Mouse (Mus musculus): Measurements from ENCODE around the gene E330034G19Rik. TPM values are rescaled to one million over a fixed set of nuclear protein-coding genes. Genes with fewer than 3 reads are reported as not detected.
"Not testable (repeated sequence)": the region's sequence is repeated elsewhere in the genome, so short reads cannot be mapped to it uniquely, and the experiment has no call there.

Gene E330034G19Rik
- total RNA-seq (2022) = not detected

- DNase-seq (ENCODE audit: low spot score in 2 of 2) = no peak
These were observed at the start of gene E330034G19Rik for GRCm38 (mm10) chr14:24292914-24293313. E330034G19Rik (plus strand) TSS chr14:24293214.

GRCm38 (mm10) chr14:24244330-24245176 lies 48.5 kb upstream of the E330034G19Rik start:
- DNase-seq (ENCODE audit: low spot score in 2 of 2) = no peak

GRCm38 (mm10) chr14:24245177-24246081 lies 47.6 kb upstream of the E330034G19Rik start, which contains the start of gene Dlg5:
Dlg5 (minus strand) TSS chr14:24245920.
- peak; percentile 21 to 40 for DNase-seq (ENCODE audit: low spot score in 2 of 2)

- no peak for DNase-seq (ENCODE audit: low spot score in 2 of 2)
These were observed 43.1 kb upstream of the E330034G19Rik start for GRCm38 (mm10) chr14:24249926-24250325.

GRCm38 (mm10) chr14:24251326-24251725 lies 41.7 kb upstream of the E330034G19Rik start:
- no peak for DNase-seq (ENCODE audit: low spot score in 2 of 2)

GRCm38 (mm10) chr14:24253611-24254202 lies 39.3 kb upstream of the E330034G19Rik start:
- no peak for DNase-seq (ENCODE audit: low spot score in 2 of 2)

GRCm38 (mm10) chr14:24255956-24256355 lies 37.1 kb upstream of the E330034G19Rik start:
- DNase-seq (ENCODE audit: low spot score in 2 of 2) = no peak

- no peak for DNase-seq (ENCODE audit: low spot score in 2 of 2)
These were observed 32.6 kb upstream of the E330034G19Rik start for GRCm38 (mm10) chr14:24260391-24260790.

GRCm38 (mm10) chr14:24262382-24262781 lies 30.6 kb upstream of the E330034G19Rik start:
- DNase-seq (ENCODE audit: low spot score in 2 of 2) = no peak

- DNase-seq (ENCODE audit: low spot score in 2 of 2) = no peak
These were observed 30.1 kb upstream of the E330034G19Rik start for GRCm38 (mm10) chr14:24262915-24263314.

- no peak for DNase-seq (ENCODE audit: low spot score in 2 of 2)
These were observed 23.4 kb upstream of the E330034G19Rik start for GRCm38 (mm10) chr14:24269571-24269970.

GRCm38 (mm10) chr14:24273575-24273974 lies 19.4 kb upstream of the E330034G19Rik start:
- no peak for DNase-seq (ENCODE audit: low spot score in 2 of 2)

- DNase-seq (ENCODE audit: low spot score in 2 of 2) = no peak
These were observed 17.5 kb upstream of the E330034G19Rik start for GRCm38 (mm10) chr14:24275534-24275933.

GRCm38 (mm10) chr14:24281278-24281677 lies 11.7 kb upstream of the E330034G19Rik start:
- DNase-seq (ENCODE audit: low spot score in 2 of 2) = no peak

GRCm38 (mm10) chr14:24282276-24282675 lies 10.7 kb upstream of the E330034G19Rik start:
- DNase-seq (ENCODE audit: low spot score in 2 of 2) = no peak

GRCm38 (mm10) chr14:24286136-24286535 lies 6.9 kb upstream of the E330034G19Rik start:
- DNase-seq (ENCODE audit: low spot score in 2 of 2) = no peak

- no peak for DNase-seq (ENCODE audit: low spot score in 2 of 2)
These were observed 2.3 kb upstream of the E330034G19Rik start for GRCm38 (mm10) chr14:24290726-24291125.

GRCm38 (mm10) chr14:24293631-24294030 lies 617 bp downstream of the E330034G19Rik start:
- no peak for DNase-seq (ENCODE audit: low spot score in 2 of 2)

- DNase-seq (ENCODE audit: low spot score in 2 of 2) = not testable (repeated sequence)
These were observed 9.1 kb downstream of the E330034G19Rik start for GRCm38 (mm10) chr14:24302126-24302525.

GRCm38 (mm10) chr14:24306667-24307066 lies 13.7 kb downstream of the E330034G19Rik start:
- no peak for DNase-seq (ENCODE audit: low spot score in 2 of 2)

GRCm38 (mm10) chr14:24307146-24307545 lies 14.1 kb downstream of the E330034G19Rik start:
- DNase-seq (ENCODE audit: low spot score in 2 of 2) = no peak

Measured in gastrocnemius, adult 8-10 months (tissue).